Mouse (Mus musculus) ES-E14 (cell line): ENCODE data around the gene Plekho1.

Source experiments
- CHD2 ChIP-seq: IDR thresholded peaks from 2 replicates; pipeline ENCODE4 v1.6.1; 2014; ENCODE audit warnings: mild to moderate bottlenecking, low read depth, low read length, inconsistent platforms
- HCFC1 ChIP-seq: IDR thresholded peaks from 2 replicates; pipeline ENCODE4 v1.6.1; 2012; ENCODE audit warnings: low read length, inconsistent platforms, borderline replicate concordance; ENCODE audit not compliant: insufficient read depth
- ZC3H11A ChIP-seq: IDR thresholded peaks from 2 replicates; pipeline ENCODE4 v1.6.1; 2012; ENCODE audit warnings: low read depth, mild to moderate bottlenecking, inconsistent platforms, low read length, borderline replicate concordance
- ZNF384 ChIP-seq: IDR thresholded peaks from 2 replicates; pipeline ENCODE4 v1.6.1; 2012; ENCODE audit warnings: low read depth, low read length, inconsistent platforms

DNA sequence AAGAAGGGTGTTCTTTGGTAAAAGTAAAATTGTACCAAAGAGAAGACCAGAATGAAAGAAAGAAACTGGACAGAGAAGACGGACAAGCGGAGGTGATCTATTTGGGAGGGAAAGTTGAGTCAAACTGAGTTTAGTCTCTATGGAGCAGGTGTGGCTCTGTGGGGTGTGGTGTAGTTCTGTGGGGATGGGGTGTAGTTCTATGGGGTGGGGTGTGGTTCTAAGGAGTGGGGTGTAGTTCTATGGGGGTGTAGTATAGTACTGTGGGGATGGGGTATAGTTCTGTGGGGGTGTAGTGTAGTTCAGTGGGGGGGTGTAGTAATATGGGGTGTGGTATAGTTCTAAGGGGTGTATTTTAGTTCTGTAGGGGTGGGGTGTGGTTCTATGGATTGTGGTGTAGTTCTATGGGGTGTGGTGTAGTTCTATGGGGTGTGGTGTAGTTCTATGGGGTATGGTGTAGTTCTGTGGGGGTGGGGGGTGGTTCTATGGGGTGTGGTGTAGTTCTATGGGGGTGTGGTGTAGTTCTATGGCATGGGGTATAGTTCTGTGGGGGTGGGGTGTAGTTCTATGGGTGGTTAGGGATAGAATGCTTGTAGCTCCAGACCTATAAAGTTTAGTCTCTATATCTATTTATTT, 20.6 kb upstream of the Plekho1 start:
- TF ChIP-seq HCFC1 (no peak), CHD2 (no peak), ZC3H11A (no peak), ZNF384 (no peak)
